Mouse (Mus musculus) ES-Bruce4 (cell line): ENCODE results near the gene Ly86.

Experiments
- CTCF ChIP-seq: IDR thresholded peaks from one replicate; pipeline ENCODE4 v1.8.1; 2011; ENCODE audit warnings: low read depth, low read length
- POLR2A ChIP-seq: IDR thresholded peaks from one replicate; pipeline ENCODE4 v1.8.1; 2011; ENCODE audit warnings: low read length; ENCODE audit not compliant: insufficient read depth

GRCm38 (mm10) chr13:37376411-37376810, 31.4 kb downstream of the Ly86 start:
- TF ChIP-seq CTCF (no peak), POLR2A (no peak)
